In the genomic region with DNA sequence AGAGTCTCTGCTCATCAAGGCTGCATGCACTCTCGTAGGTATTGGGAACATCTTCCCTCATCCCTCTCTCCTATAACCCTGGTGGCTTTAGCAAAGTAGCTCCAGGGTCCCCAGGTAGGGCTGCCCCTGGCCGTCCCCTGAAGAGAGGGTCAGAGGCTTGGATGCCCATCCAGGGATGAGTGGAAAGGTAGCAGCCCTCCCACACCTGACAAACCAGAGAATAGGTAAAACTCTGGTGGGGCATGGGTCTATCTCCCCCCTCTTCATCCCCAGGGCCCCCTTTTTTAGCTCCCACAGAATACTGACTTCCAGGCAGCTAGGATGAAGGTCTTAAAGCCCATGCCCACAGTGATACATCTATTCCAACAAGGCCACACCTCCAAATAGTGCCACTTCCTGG, we compare ENCODE assay signal across 38 mouse cellular contexts. TPM values are rescaled to one million over a fixed set of nuclear protein-coding genes. Genes with fewer than 3 reads are reported as not detected.
"Had no signal": no experiment of that assay in that cellular context is flagged by ENCODE, and none has a peak within 500 bp of the region (broad histone marks: within the 10 kb centered on the region; RNA-seq: fewer than 3 reads in every experiment).

No protein-coding gene starts in this region.

- H3K4me3 ChIP-seq: gastrocnemius, adult 2 months; hindbrain, embryonic 10.5 days; hindbrain, embryonic 12.5 days; intestine, embryonic 15.5 days; layer of hippocampus, adult 2 months; left cerebral cortex, adult 2 months; limb, embryonic 10.5 days; limb, embryonic 12.5 days; liver, embryonic 13.5 days had no signal

- H3K4me1 ChIP-seq: intestine, embryonic 15.5 days; liver, embryonic 13.5 days had no signal

- DNase-seq: gastrocnemius, adult 2 months; gastrocnemius, postnatal 10 days; gastrocnemius, postnatal 25 days; heart, postnatal 10 days; heart, postnatal 4 days; kidney, adult 18-20 months; kidney, adult 8-10 months; kidney, postnatal 10 days; kidney, postnatal 4 days; liver; liver, embryonic 13.5 days had no signal

- H3K27me3 ChIP-seq: hindbrain, embryonic 12.5 days; intestine, embryonic 15.5 days; limb, embryonic 12.5 days; liver, embryonic 13.5 days had no signal

- H3K27ac ChIP-seq: gastrocnemius, adult 2 months; hindbrain, embryonic 10.5 days; hindbrain, embryonic 12.5 days; hindbrain, embryonic 14.5 days; intestine, embryonic 15.5 days; layer of hippocampus, adult 2 months; left cerebral cortex, adult 2 months; limb, embryonic 10.5 days; limb, embryonic 12.5 days; liver, embryonic 13.5 days had no signal

- H3K9ac ChIP-seq: hindbrain, embryonic 12.5 days; hindbrain, embryonic 14.5 days; intestine, embryonic 15.5 days; limb, embryonic 12.5 days; liver, embryonic 13.5 days had no signal

- H3K9me3 ChIP-seq: hindbrain, embryonic 12.5 days; intestine, embryonic 15.5 days had no signal

- H3K36me3 ChIP-seq: hindbrain, embryonic 10.5 days; hindbrain, embryonic 12.5 days; intestine, embryonic 15.5 days; limb, embryonic 10.5 days; limb, embryonic 12.5 days; liver, embryonic 13.5 days had no signal

RNA-seq across cellular contexts. Expression of a gene that starts 0.7 kb away (rescaled TPM):
- total RNA-seq: gastrocnemius, adult 2 months; gastrocnemius, postnatal 10 days; gastrocnemius, postnatal 25 days; gastrocnemius, postnatal 4 days; granulocyte monocyte progenitor cell, adult 5-6 weeks; heart, adult 8-10 months; heart, postnatal 10 days; heart, postnatal 25 days; heart, postnatal 4 days; layer of hippocampus, adult 2 months; layer of hippocampus, postnatal 10 days; layer of hippocampus, postnatal 25 days; left cerebral cortex, adult 2 months; left cerebral cortex, postnatal 14 days had no signal
- polyA plus RNA-seq: heart, embryonic 11.5 days; heart, embryonic 14.5 days; heart, embryonic 16.5 days; hindbrain, embryonic 10.5 days; hindbrain, embryonic 12.5 days; hindbrain, embryonic 14.5 days; hindbrain, embryonic 16.5 days; inflammation-experienced regulatory T-cells, adult 6 months; intestine, embryonic 15.5 days; intestine, postnatal 0 days; kidney, embryonic 14.5 days; kidney, embryonic 16.5 days; limb, embryonic 10.5 days; limb, embryonic 12.5 days; limb, embryonic 14.5 days; liver, embryonic 11.5 days; liver, embryonic 13.5 days had no signal

RNA-seq across cellular contexts. Expression of a gene that starts 52.0 kb away (rescaled TPM):
- total RNA-seq: gastrocnemius, adult 2 months; gastrocnemius, postnatal 10 days; gastrocnemius, postnatal 25 days; granulocyte monocyte progenitor cell, adult 5-6 weeks; heart, adult 8-10 months; heart, postnatal 10 days; heart, postnatal 25 days; heart, postnatal 4 days; layer of hippocampus, adult 2 months; layer of hippocampus, postnatal 10 days; layer of hippocampus, postnatal 25 days; left cerebral cortex, adult 2 months; left cerebral cortex, postnatal 14 days; left cerebral cortex, postnatal 36 days had no signal
- polyA plus RNA-seq: frontal cortex, adult 2 months; heart, embryonic 11.5 days; heart, embryonic 14.5 days; heart, embryonic 16.5 days; hindbrain, embryonic 14.5 days; hindbrain, embryonic 16.5 days; inflammation-experienced regulatory T-cells, adult 6 months; kidney, embryonic 14.5 days; kidney, embryonic 16.5 days; limb, embryonic 14.5 days had no signal
